Mouse (Mus musculus) bone marrow macrophage, adult 2 months (primary cell): ENCODE measurements around the gene Rwdd3.

Source experiments
- CTCF ChIP-seq: IDR thresholded peaks from 2 replicates; pipeline ENCODE4 v1.5.1; 2012; ENCODE audit warnings: low read depth, mild to moderate bottlenecking, low read length, moderate library complexity
- POLR2A ChIP-seq: IDR thresholded peaks from 2 replicates; pipeline ENCODE4 v1.6.1; 2012; ENCODE audit warnings: mild to moderate bottlenecking, low read depth, low read length, borderline replicate concordance

- TF ChIP-seq CTCF (no peak), POLR2A (no peak)
Measured at GRCm38 (mm10) chr3:121161661-121162060, 9.8 kb downstream of the Rwdd3 start.
